Mouse (Mus musculus) CH12.LX (cell line): ENCODE results near the gene Rnf26.

Source experiments
- BHLHE40 ChIP-seq: IDR thresholded peaks from 2 replicates; pipeline ENCODE4 v1.6.1; 2011; ENCODE audit warnings: mild to moderate bottlenecking, low read depth, low read length, improper control_type of control experiment
- CTCF ChIP-seq, 2 experiments: IDR thresholded peaks in 1 of 2; conservative IDR thresholded peaks in 1 of 2; 2 replicates each; pipeline ENCODE4 v1.5.1; 2011 to 2012; ENCODE audit warnings: low read depth in 2 of 2, low read length in 2 of 2, improper control_type of control experiment in 1 of 2, inconsistent platforms in 1 of 2, mild to moderate bottlenecking in 1 of 2, moderate library complexity in 1 of 2
- EP300 ChIP-seq: IDR thresholded peaks from 2 replicates; pipeline ENCODE4 v1.6.1; 2011; ENCODE audit warnings: low read length, improper control_type of control experiment
- GABPA ChIP-seq: IDR thresholded peaks from 2 replicates; pipeline ENCODE4 v1.6.1; 2012; ENCODE audit warnings: low read depth, low read length, improper control_type of control experiment, inconsistent platforms; ENCODE audit not compliant: insufficient replicate concordance
- MAZ ChIP-seq: IDR thresholded peaks from 2 replicates; pipeline ENCODE4 v1.6.1; 2012; ENCODE audit warnings: low read depth, mild to moderate bottlenecking, inconsistent platforms, low read length, improper control_type of control experiment, moderate library complexity
- PAX5 ChIP-seq: IDR thresholded peaks from 2 replicates; pipeline ENCODE4 v1.6.1; 2012; ENCODE audit warnings: low read length, inconsistent platforms, mixed read lengths
- POLR2AphosphoS2 ChIP-seq: IDR thresholded peaks from 2 replicates; pipeline ENCODE4 v1.6.1; 2011; ENCODE audit warnings: low read depth, low read length, improper control_type of control experiment
- TCF12 ChIP-seq: IDR thresholded peaks from 2 replicates; pipeline ENCODE4 v1.6.1; 2014; ENCODE audit warnings: low read depth, mild to moderate bottlenecking, inconsistent platforms, low read length, improper control_type of control experiment

GRCm38 (mm10) chr9:44116182-44116581, 2.9 kb upstream of the Rnf26 start:
- TF ChIP-seq BHLHE40 (no peak), PAX5 (no peak), POLR2AphosphoS2 (no peak), EP300 (no peak), GABPA (no peak), TCF12 (no peak), MAZ (no peak), CTCF (conservative IDR thresholded peaks at IDR 0.05 in 1 of 2, IDR thresholded peaks at IDR 0.05 in 1 of 2; ENCODE audit: low read depth in 2 of 2, low read length in 2 of 2) (peak in 1 of 2 experiments; percentile 35; a peak in 2 of 4 replicates)
